Mouse (Mus musculus): ENCODE data around the gene Olfr65.

Olfr65 gene

GRCm38 (mm10) chr7:103903187-103903586 is at the start of gene Olfr65:
Gene Olfr65 (plus strand): TSS chr7:103903487.
- in situ Hi-C loops (cut with MboI; ENCODE audit: low sequenced_read_pairs) = no loop called here

- in situ Hi-C loops (cut with MboI; ENCODE audit: low sequenced_read_pairs) = no loop called here
Observed at GRCm38 (mm10) chr7:103854669-103855068, 48.6 kb upstream of the Olfr65 start.

GRCm38 (mm10) chr7:103859076-103859475 is 44.2 kb upstream of the Olfr65 start:
- in situ Hi-C loops (cut with MboI; ENCODE audit: low sequenced_read_pairs) = no loop called here

GRCm38 (mm10) chr7:103860855-103861254 is 42.4 kb upstream of the Olfr65 start:
- in situ Hi-C loops (cut with MboI; ENCODE audit: low sequenced_read_pairs) = no loop called here

GRCm38 (mm10) chr7:103861531-103861930 is 41.8 kb upstream of the Olfr65 start:
- in situ Hi-C loops (cut with MboI; ENCODE audit: low sequenced_read_pairs) = no loop called here

GRCm38 (mm10) chr7:103865716-103866115 is 37.6 kb upstream of the Olfr65 start:
- in situ Hi-C loops (cut with MboI; ENCODE audit: low sequenced_read_pairs) = no loop called here

GRCm38 (mm10) chr7:103870667-103871066 is 32.6 kb upstream of the Olfr65 start:
- in situ Hi-C loops (cut with MboI; ENCODE audit: low sequenced_read_pairs) = loop anchor here (5.0 kb wide), 1 partner anchor 78 kb away; the partner anchor contains the start of gene Olfr67

GRCm38 (mm10) chr7:103873064-103873463 is 30.2 kb upstream of the Olfr65 start:
- in situ Hi-C loops (cut with MboI; ENCODE audit: low sequenced_read_pairs) = loop anchor here (5.0 kb wide), 1 partner anchor 81 kb away; the partner anchor contains the start of gene Olfr67

- in situ Hi-C loops (cut with MboI; ENCODE audit: low sequenced_read_pairs) = loop anchor here (5.0 kb wide), 1 partner anchor 82 kb away; the partner anchor contains the start of gene Olfr67
Observed at GRCm38 (mm10) chr7:103874451-103874850, 28.8 kb upstream of the Olfr65 start.

GRCm38 (mm10) chr7:103877093-103877492 is 26.2 kb upstream of the Olfr65 start:
- in situ Hi-C loops (cut with MboI; ENCODE audit: low sequenced_read_pairs) = no loop called here

- in situ Hi-C loops (cut with MboI; ENCODE audit: low sequenced_read_pairs) = no loop called here
Observed at GRCm38 (mm10) chr7:103886152-103886551, 17.1 kb upstream of the Olfr65 start, which contains the start of gene Olfr66. Gene Olfr66 (minus strand): TSS chr7:103886252.

GRCm38 (mm10) chr7:103894385-103894784 is 8.9 kb upstream of the Olfr65 start, which contains the start of gene Olfr64:
Gene Olfr64 (minus strand): TSS chr7:103894485.
- in situ Hi-C loops (cut with MboI; ENCODE audit: low sequenced_read_pairs) = no loop called here

GRCm38 (mm10) chr7:103910047-103910446 is 6.8 kb downstream of the Olfr65 start:
- in situ Hi-C loops (cut with MboI; ENCODE audit: low sequenced_read_pairs) = no loop called here

- in situ Hi-C loops (cut with MboI; ENCODE audit: low sequenced_read_pairs) = no loop called here
Observed at GRCm38 (mm10) chr7:103912969-103913511, 9.8 kb downstream of the Olfr65 start.

GRCm38 (mm10) chr7:103915338-103915737 is 12.1 kb downstream of the Olfr65 start:
- in situ Hi-C loops (cut with MboI; ENCODE audit: low sequenced_read_pairs) = no loop called here

- in situ Hi-C loops (cut with MboI; ENCODE audit: low sequenced_read_pairs) = no loop called here
Observed at GRCm38 (mm10) chr7:103928525-103928924, 25.2 kb downstream of the Olfr65 start, which contains the start of gene Olfr631. Gene Olfr631 (plus strand): TSS chr7:103928825.

- in situ Hi-C loops (cut with MboI; ENCODE audit: low sequenced_read_pairs) = no loop called here
Observed at GRCm38 (mm10) chr7:103934264-103934663, 31.0 kb downstream of the Olfr65 start, which contains the start of gene Olfr632. Gene Olfr632 (plus strand): TSS chr7:103934347.

- in situ Hi-C loops (cut with MboI; ENCODE audit: low sequenced_read_pairs) = no loop called here
Observed at GRCm38 (mm10) chr7:103942730-103943129, 39.4 kb downstream of the Olfr65 start.

- in situ Hi-C loops (cut with MboI; ENCODE audit: low sequenced_read_pairs) = no loop called here
Observed at GRCm38 (mm10) chr7:103944137-103944536, 40.9 kb downstream of the Olfr65 start, which contains the start of gene Olfr633. Gene Olfr633 (plus strand): TSS chr7:103944437.
